Mouse (Mus musculus): ENCODE data around the gene Gnao1. TPM values are rescaled to one million over a fixed set of nuclear protein-coding genes. Genes with fewer than 3 reads are reported as not detected.

Gnao1 gene
- polyA plus RNA-seq, 1 experiment from 2014 or later, result 3.5 TPM

Small RNA genes lying within 50 kb of the gene (microRNA-seq; reads per million reads assigned to microRNA genes)
- not detected for gene Gm24159

Other genes with a start within 250 kb of the Gnao1 start
- 48.5 and 49.6 TPM in 2 replicates for gene Amfr, start 202.9 kb downstream of the Gnao1 start, polyA plus RNA-seq (2015; fragmentation: Nextera tagmentation; extraction: Ambion mirVana)
- gene Nudt21, start 227.1 kb downstream of the Gnao1 start, polyA plus RNA-seq (2015; fragmentation: Nextera tagmentation; extraction: Ambion mirVana), result 111 and 113 TPM in 2 replicates
- gene Ogfod1, start 227.2 kb downstream of the Gnao1 start, polyA plus RNA-seq (2015; fragmentation: Nextera tagmentation; extraction: Ambion mirVana), result 10.6 and 13.7 TPM in 2 replicates